Mouse (Mus musculus): ENCODE measurements at regions not wholly inside any gene's neighbourhood (a gene's known extent, or its start where the extent isn't known, plus 50 kb on each side); places are given as distances from the start of the nearest gene placed in this dataset.

- DNase-seq: no peak
Observed at GRCm38 (mm10) chrX:51294797-51295506, 88.6 kb upstream of the Mbnl3 start.

- no peak for DNase-seq
Observed at GRCm38 (mm10) chrX:51292310-51292709, 86.0 kb upstream of the Mbnl3 start.

DNA sequence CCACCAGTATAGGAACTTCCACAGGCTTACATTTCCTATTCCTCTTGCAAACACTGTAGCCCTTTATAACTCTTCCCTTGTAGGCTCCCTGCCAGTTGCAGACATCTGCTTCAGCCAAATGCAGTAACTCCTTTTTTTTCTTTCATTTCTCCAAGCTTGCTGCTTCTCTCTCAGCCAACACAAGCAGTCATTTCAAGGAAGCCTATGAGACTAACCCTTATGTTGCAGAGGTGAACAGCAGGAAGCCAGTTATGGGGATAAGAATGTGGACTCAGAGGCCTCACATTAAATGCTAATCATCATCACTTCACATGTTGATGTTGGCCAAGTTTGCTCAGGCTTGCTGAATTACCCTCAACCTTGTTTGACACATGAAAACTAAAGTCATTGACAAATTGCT is 71.9 kb upstream of the Mbnl3 start:
- peak; percentile 24 for DNase-seq

- no peak for DNase-seq
Observed at GRCm38 (mm10) chrX:51264746-51265145, 58.4 kb upstream of the Mbnl3 start.

Data from right cerebral cortex, adult 18-20 months (tissue).